Mouse (Mus musculus): Measurements from ENCODE around the gene Ankrd1. TPM values are rescaled to one million over a fixed set of nuclear protein-coding genes. Genes with fewer than 3 reads are reported as not detected.

Gene Ankrd1
- total RNA-seq, 2 experiments from 2014 or later, result not detected

DNA sequence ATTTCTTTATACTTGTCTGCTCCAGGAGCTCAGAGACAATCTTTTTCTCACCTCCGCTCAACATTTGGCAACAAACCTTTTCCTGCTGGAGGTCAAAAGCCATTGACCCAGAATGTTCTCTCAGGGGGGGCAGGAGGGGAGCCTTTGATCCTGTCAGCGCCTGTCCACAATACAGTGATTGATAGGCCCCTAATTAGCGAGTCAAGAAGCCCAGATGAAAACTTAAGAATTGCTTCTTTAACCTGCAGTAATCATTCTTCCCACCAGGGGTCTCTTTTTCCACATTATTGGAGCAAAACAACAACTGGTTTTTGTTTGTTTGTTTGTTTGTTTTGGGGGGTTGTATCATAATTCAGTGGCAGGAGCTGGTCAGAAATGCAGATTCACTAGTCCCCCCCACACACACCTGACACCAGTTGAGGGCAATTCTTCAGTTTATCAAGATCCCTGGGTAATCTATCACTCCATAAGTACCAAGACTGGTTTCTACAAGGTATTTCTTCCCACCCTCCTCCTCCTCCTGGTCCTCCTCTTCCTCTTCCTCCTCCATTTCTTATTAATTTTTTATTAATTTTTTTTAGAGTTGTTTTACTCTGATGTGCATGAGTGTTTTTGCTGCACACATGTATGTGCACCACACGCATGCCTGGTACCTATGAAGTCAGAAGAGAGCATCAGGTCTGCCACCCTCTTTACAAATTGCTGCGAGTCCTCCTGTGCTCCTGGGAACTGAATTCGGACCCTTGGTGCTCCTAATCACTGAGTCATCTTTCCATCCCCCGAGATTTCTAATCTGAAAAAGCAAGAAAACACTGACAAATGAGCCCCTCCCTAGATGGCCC is 8.6 kb downstream of the Ankrd1 start:
- ATAC-seq (replicated peaks; ENCODE audit: low FRiP score, poor library complexity, severe bottlenecking), result no peak

DNA sequence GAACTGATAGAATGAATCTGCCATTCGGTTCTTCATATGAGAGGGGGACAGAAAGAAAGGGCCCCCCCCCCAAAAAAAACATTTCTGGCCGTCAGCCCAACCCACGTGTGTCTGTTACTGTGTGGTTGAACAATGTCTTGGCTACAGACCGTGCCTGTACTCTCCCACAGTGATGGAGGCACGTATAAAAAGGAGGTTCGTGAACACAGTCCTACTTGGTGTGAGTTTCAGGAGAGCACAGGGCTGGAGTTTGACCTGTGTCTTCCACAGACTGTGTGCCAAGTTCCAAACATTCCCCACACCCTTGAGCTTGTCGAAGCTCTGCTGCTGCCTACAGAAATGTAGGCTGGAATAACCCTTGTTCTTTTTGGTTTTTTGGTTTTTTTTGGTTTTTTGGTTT is 9.4 kb downstream of the Ankrd1 start:
- no peak for ATAC-seq (replicated peaks; ENCODE audit: low FRiP score, poor library complexity, severe bottlenecking)

DNA sequence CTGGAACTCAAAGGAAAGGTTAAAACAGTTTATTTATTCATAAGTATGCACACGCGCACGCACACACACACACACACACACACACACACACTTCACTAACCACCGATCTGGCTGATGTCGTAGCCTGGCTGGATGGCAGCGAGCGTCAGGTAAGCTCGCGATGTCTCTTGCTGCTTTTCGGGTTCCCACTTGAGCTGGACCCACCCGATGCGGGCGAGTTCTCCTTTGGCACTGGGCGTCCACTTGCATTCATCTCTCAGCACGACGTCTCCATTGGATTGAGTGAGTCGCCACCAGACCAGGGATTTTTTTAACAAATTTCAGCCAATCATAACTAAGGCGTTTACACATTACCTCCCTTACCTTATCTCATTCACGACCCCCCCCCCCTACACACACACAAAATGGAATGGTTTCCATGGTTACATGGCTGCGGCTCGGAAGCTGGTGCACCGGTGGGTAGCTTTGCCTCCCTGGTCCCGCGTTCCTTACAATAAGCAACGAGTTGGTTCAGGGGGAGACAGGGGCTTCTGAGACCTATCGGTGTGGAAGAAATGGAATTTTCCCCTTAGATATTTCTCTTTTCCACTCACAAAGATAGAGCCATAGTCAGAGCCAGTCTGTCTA is 10.5 kb downstream of the Ankrd1 start:
- ATAC-seq (replicated peaks; ENCODE audit: low FRiP score, poor library complexity, severe bottlenecking), result no peak

DNA sequence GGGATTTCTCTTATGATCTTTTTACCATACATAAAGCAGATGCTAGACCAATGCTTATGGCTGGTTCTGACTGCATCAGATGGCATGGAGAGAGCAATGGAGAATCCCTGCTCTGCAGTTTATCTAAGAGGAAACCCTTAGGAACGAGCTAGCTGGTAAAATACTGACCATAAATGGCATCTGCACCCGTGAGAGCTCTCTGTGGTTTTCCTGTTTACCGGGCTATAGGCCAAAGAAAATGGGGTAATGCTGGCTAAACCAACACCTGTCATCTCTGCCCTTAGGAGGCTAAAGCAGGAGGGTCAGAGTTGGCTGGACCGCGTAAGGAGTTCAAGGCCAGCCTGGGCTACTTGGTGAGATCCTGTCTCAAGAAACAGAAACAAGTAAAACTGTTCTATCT is 16.0 kb downstream of the Ankrd1 start:
- ATAC-seq (replicated peaks; ENCODE audit: low FRiP score, poor library complexity, severe bottlenecking), result no peak

DNA sequence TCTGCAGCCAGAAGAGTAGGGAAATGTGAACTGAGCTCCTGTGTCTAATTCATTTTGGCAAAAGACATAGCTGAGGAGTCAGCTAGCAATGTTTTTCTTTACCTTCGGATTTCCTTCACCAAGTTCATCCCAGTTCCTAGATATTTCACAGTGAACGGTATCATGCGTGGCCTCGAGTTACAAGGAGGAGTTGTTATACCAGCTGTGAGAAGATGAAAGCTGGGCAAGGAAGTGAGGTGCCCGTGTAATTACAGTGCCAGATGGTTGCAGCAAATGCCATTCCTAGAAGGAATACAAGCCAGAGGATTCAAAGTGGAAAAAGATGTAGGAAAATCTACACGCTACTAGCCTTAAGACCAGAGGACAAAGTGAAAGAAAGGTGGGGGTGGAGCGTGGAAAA is 21.0 kb downstream of the Ankrd1 start:
- ATAC-seq (replicated peaks; ENCODE audit: low FRiP score, poor library complexity, severe bottlenecking), result no peak

DNA sequence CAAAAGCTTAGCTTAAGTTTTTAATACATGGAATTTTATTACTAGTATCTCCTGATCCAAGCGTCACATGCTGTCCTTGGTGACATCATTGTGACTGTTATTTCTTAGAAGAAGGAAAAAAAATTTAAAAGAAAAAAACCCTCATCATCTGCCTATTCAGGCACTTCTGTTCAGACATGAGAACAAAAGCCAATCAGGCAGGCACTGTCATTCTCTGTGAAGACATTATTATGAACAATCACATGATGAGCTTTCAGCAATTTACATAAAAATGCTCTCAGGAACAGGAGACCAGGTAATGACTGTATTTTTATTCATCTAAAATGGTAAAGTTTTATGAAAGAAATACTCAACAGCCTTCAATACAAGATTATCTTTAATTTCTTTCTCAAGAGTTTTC is 21.6 kb downstream of the Ankrd1 start:
- no peak for ATAC-seq (replicated peaks; ENCODE audit: low FRiP score, poor library complexity, severe bottlenecking)

DNA sequence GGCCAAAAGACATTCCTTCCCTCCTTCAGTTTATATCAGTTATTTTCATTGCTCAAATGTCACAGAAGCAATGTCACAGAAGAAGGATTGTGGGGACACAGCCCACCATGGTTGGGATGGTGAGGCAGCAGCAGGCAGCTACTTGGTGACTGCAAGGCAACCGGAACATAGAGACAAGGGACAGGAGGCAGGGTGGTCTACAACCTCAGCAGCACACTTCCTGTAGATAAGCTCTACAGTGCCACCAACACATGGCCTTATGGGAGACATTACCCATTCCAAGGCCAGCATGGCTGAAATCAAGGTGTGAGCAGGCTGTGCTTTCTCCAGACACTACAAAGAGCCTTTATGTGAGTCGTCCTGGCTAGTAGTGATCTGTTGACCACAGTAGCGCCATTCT is 22.7 kb downstream of the Ankrd1 start:
- ATAC-seq (replicated peaks; ENCODE audit: low FRiP score, poor library complexity, severe bottlenecking), result no peak

DNA sequence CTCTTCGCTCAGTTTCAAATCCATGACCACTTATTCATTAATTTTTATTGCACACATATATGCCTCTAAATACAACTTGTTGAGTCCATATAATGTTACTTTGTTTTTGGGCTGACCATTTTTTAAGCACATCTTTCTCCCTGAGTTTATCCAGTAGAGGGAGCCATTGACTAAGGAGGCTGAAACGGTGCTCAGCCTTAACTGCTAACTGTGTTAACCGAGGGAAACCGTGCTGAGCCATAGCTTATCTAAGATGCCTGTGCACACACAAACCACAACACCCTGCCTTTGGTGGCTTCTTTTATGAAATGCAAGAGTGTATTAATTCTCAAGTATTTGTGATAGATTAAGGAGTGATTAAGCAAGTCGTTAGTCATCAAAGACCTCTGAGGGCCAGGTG is 29.1 kb downstream of the Ankrd1 start:
- no peak; the same call in 1 of the 2 replicates for ATAC-seq (replicated peaks; ENCODE audit: low FRiP score, poor library complexity, severe bottlenecking)

DNA sequence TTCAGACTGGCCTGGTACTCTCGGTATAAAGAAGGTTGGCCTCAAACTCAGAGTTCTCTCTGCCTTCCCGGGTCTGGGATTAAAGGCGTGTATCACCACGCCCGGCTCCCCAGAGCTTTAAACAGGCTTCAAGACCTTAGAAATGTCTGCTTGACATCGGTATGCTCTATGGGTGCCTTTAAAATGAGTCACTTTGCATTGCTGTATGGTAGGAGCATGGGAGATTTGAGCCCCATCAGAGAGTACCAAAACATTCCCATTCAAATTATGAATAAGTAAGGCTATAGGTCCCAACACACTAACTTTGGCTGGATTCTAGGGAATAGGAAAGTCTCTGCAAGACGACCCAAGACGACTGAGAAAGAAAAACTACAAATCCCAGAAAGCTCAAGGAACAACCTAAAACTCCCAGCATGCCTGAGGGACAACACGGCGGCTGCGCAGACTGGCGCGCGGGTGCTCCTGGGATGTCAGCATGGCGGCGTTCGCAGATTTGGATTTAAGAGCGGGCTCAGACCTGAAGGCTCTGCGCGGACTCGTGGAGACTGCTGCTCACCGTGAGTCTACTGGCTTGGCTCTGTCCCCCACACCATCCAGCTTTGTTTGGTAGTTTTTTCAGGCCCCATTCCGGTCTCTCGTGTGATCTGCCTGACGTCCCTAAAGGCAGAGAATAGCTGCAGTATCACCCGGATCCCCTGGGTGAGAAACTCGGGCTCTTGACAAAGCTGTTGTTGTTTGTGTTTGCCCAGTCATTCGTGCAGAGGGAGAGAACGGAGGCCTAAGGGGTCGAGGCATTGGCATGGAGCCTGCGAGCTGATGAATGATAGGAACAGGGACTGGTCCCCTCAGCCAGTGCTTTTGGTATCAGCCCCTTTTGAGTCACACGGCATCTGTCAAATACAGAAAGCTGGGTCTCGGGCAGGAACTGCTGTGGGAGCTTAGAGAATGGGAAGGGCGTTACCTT is 36.4 kb downstream of the Ankrd1 start, which contains the start of gene Rpp30:
TSS of gene Rpp30 (plus strand) at position 455 of the 964 bp plus-strand sequence.
- peak; percentile 99 for ATAC-seq (replicated peaks; ENCODE audit: low FRiP score, poor library complexity, severe bottlenecking)

DNA sequence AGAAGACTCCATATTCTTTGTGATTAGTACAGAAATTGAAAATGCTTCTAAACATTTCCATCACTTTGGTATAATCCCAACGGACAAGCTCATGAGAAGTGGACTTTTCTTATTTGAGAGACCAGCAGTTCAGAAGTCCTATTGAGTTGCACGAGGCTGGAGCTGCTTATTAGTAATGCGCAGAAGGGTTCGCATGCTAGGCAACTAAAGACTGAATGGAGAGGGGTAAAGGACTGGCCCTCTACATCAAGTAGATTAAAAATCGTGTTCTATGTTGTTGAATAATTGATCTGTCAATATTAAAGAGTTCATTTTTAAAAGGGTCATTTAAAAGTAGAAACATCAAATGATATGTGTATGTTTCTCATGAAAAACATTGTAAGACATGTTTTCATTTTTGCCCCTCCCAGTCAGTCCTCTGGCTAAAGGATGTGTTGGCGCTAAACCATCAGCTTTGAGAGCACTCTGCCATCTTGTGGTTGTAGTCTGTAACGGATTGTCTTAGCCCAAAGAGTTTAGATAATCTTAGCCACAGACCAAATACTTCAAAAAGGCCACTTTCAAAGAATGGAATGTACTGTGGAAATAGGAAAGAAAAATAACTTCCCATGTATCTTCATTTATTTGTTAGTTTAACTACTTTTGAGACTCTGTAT is 37.2 kb downstream of the Ankrd1 start:
- ATAC-seq (replicated peaks; ENCODE audit: low FRiP score, poor library complexity, severe bottlenecking), result peak; percentile 83

DNA sequence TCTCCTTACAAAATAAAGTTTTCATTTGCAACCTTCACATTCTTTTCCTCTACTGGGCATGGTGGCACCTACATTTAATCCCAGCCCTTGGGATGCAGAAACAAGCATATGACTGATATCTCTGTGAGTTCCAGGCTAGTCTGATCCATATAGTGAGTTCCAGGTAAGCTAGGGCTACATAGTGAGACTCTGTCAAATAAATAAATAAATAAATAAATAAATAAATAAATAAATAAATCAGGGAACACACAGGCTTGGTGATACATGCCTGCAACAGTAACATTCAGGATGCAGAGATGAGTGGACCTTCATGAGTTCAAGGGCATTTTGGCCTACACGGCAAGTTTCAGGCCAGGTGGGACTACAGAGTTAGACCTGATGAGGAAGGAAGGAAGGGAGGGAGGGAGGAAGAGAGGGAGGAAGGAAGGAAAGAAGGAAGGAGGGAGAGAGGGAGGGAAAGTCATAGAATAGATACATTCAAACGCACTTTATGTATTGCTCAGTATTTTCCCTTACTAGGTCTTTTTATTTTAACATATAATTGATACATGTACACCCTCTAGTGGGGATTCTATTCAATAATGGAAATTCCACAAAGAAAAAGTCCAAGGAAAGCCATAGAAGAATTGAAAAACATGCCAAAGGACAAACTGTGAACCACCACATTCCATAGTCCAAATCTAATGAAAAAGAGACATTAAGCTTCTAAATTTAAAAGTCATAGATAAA is 56.9 kb downstream of the Ankrd1 start:
- ATAC-seq (replicated peaks; ENCODE audit: low FRiP score, poor library complexity, severe bottlenecking), result no peak

Other genes starting within 250 kb of the Ankrd1 start
- gene Htr7, start 62.6 kb downstream of the Ankrd1 start, total RNA-seq (2015; ENCODE audit: low replicate concordance), result not detected in 2 replicates
- not detected in 2 replicates for gene Htr7, start 62.6 kb downstream of the Ankrd1 start, total RNA-seq (2017; ENCODE audit: low replicate concordance)
- gene Rpp30, start 36.4 kb downstream of the Ankrd1 start, total RNA-seq (2015; ENCODE audit: low replicate concordance), result 13.6 and 31.3 TPM in 2 replicates
- 9.8 and 15.5 TPM in 2 replicates for gene Rpp30, start 36.4 kb downstream of the Ankrd1 start, total RNA-seq (2017; ENCODE audit: low replicate concordance)
- gene Pcgf5, start 228.2 kb upstream of the Ankrd1 start, total RNA-seq (2015; ENCODE audit: low replicate concordance), result 18.6 and 27.2 TPM in 2 replicates
- 48.1 and 71.7 TPM in 2 replicates for gene Pcgf5, start 228.2 kb upstream of the Ankrd1 start, total RNA-seq (2017; ENCODE audit: low replicate concordance)